Mouse (Mus musculus): Measurements from ENCODE around the gene Nhsl2. TPM values are rescaled to one million over a fixed set of nuclear protein-coding genes. Genes with fewer than 3 reads are reported as not detected.

Gene Nhsl2
- polyA plus RNA-seq, 1 experiment from 2014 or later: 12.0 TPM

DNA sequence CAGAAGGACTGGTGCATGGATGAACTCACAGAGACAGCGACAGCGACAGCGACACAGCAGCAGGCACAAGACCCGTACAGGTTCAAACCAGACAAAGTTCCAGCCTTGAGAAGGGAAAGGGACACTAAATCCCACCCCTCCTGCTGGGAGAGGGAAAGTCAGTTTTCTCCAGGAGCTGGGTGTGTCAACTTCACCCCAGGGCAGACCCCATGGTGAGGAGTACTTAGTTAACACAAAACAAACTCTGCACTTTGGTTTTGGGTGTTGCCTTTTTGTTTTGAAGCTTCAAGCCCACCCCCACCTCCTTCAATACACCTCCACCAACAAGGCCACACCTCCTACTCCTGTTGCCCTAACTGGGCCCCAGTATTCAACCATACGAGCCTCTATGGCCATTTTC lies 15.6 kb downstream of the Nhsl2 start:
- H3K27ac ChIP-seq (ENCODE audit: low read length): no peak overlapping the region
- WGBS: 69% methylated on average over 5 of the region's 5 CpGs
- H3K27me3 ChIP-seq (ENCODE audit: insufficient read depth, low read length): peaks cover 18% of the 10 kb centered on the region
- H3K36me3 ChIP-seq (ENCODE audit: insufficient read depth, low read length): no peaks in the 10 kb centered on the region
- H3K4me3 ChIP-seq (ENCODE audit: low read length): no peak overlapping the region
- no peaks in the 10 kb centered on the region for H3K9me3 ChIP-seq (ENCODE audit: low read length)
- no peak overlapping the region for H3K9ac ChIP-seq (replicated peaks; ENCODE audit: low read length)
- no peak overlapping the region for H3K4me2 ChIP-seq (replicated peaks; ENCODE audit: low read depth, low read length)
- H3K4me1 ChIP-seq (ENCODE audit: insufficient read depth, low read length): 0 out of 2 replicates have a peak, but pooled peaks cover 6% of the 10 kb centered on the region
- ATAC-seq (ENCODE audit: low FRiP score, low TSS enrichment): no peak

DNA sequence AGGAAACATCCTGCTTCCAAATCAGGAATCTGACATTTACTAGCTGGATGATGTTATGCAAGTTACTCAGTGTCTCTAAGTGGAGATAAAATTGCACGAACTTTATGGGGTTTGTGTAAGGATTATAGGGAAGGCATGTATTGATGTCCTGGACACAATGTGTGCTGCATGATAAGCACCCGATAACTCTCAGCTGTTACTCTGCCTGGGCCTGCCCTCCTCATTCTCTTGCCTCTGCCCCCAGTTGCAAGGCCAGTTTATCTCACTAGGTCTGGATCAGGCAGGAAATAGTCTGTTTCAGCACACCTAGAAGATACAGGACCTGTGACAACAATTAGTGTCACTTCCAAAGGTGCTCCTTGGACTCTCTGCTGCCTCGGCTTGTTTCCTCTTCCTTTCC lies 25.0 kb downstream of the Nhsl2 start:
- Histone ChIP-seq H3K9ac (replicated peaks; ENCODE audit: low read length) (no peak overlapping the region), H3K27ac (ENCODE audit: low read length) (peak overlapping the region; percentile 66)

DNA sequence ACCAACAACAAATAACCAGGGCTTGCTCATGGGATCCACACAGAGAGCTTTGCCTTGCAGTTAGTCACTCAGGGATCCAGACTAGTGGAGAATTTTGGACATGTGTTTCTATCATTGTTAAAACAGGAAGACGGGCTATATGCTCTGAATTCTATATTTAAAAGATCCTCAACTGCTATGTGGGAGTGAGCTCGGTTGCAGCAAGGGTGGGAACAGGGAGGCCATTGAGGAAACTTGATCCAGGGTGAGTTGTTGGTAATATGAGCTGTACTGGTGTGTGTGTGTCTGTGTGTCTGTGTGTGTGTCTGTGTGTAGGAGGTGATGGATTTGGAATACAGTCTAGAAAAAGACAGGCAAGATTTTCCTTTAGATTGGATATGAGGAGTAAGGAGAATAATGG lies 25.7 kb downstream of the Nhsl2 start:
- Histone ChIP-seq H3K4me3 (ENCODE audit: low read length) (no peak overlapping the region), H3K4me2 (replicated peaks; ENCODE audit: low read depth, low read length) (no peak overlapping the region), H3K9ac (replicated peaks; ENCODE audit: low read length) (no peak overlapping the region; the same call in 1 of the 2 replicates), H3K9me3 (ENCODE audit: low read length) (no peaks in the 10 kb centered on the region), H3K27me3 (ENCODE audit: insufficient read depth, low read length) (peaks cover 15% of the 10 kb centered on the region), H3K27ac (ENCODE audit: low read length) (peak overlapping the region; percentile 66), H3K4me1 (ENCODE audit: insufficient read depth, low read length) (peaks cover 14% of the 10 kb centered on the region), H3K36me3 (ENCODE audit: insufficient read depth, low read length) (no peaks in the 10 kb centered on the region)
- no peak for ATAC-seq (ENCODE audit: low FRiP score, low TSS enrichment)
- 33% methylated on average over 2 of the region's 2 CpGs for WGBS

More for the DNA sequence above, 25.0 kb downstream of the Nhsl2 start:
- H3K9me3 ChIP-seq (ENCODE audit: low read length): no peaks in the 10 kb centered on the region
- ATAC-seq (ENCODE audit: low FRiP score, low TSS enrichment): peak; percentile 15; the same call in 1 of the 2 replicates
- H3K4me2 ChIP-seq (replicated peaks; ENCODE audit: low read depth, low read length): no peak overlapping the region
- no peaks in the 10 kb centered on the region for H3K36me3 ChIP-seq (ENCODE audit: insufficient read depth, low read length)
- WGBS: 34% methylated on average over 3 of the region's 3 CpGs
- no peak overlapping the region for H3K4me3 ChIP-seq (ENCODE audit: low read length)
- peaks cover 15% of the 10 kb centered on the region for H3K27me3 ChIP-seq (ENCODE audit: insufficient read depth, low read length)
- peaks cover 14% of the 10 kb centered on the region for H3K4me1 ChIP-seq (ENCODE audit: insufficient read depth, low read length)

DNA sequence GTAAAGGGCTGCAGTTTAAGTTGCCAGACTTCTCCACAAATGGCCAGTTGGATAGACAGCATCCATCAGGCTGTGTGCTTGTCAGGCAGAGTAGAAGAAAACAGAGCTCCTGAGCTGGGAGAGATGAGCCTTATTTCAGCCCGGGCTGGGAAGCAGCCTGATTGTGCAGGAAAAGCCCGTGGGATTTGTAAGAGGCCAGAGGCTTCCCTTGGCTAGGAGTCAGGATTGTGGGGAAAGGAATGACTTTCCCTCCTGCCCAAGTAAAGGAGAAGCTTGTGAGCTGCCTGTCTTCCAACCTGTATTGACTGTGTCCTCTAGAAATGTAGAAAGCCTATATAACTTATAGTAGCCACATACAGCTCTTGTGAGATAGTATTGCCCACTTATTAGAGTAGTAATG lies 27.0 kb downstream of the Nhsl2 start:
- WGBS: 46% methylated on average over 2 of the region's 2 CpGs
- Histone ChIP-seq H3K4me3 (ENCODE audit: low read length) (no peak overlapping the region), H3K9ac (replicated peaks; ENCODE audit: low read length) (no peak overlapping the region), H3K4me1 (ENCODE audit: insufficient read depth, low read length) (peaks cover 14% of the 10 kb centered on the region), H3K9me3 (ENCODE audit: low read length) (no peaks in the 10 kb centered on the region), H3K27me3 (ENCODE audit: insufficient read depth, low read length) (peaks cover 19% of the 10 kb centered on the region), H3K27ac (ENCODE audit: low read length) (no peak overlapping the region), H3K36me3 (ENCODE audit: insufficient read depth, low read length) (no peaks in the 10 kb centered on the region), H3K4me2 (replicated peaks; ENCODE audit: low read depth, low read length) (no peak overlapping the region)
- ATAC-seq (ENCODE audit: low FRiP score, low TSS enrichment): no peak

DNA sequence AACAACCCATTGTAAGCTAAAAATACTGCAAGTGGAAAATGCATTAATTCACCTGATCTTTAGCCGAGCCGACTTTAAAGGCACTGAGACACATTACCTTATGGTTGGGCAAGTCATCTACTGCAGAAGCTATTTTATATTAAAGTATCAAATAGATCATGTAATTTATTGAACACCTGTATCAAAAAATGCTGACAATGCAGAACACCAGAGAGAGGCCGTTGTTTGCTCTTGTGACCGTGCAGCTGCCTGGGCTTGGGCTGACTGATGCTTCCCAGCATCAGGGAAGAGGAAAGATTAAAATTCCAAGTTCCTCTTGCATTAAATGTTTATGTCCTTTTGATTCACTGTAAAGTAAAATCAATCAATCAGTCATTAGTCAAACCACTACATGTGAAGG lies 28.7 kb downstream of the Nhsl2 start:
- WGBS: 75% methylated on average over 4 of the region's 4 CpGs
- H3K27ac ChIP-seq (ENCODE audit: low read length): no peak overlapping the region
- H3K4me2 ChIP-seq (replicated peaks; ENCODE audit: low read depth, low read length): no peak overlapping the region
- H3K4me3 ChIP-seq (ENCODE audit: low read length): no peak overlapping the region
- peaks cover 27% of the 10 kb centered on the region for H3K27me3 ChIP-seq (ENCODE audit: insufficient read depth, low read length)
- no peaks in the 10 kb centered on the region for H3K36me3 ChIP-seq (ENCODE audit: insufficient read depth, low read length)
- peaks cover 13% of the 10 kb centered on the region for H3K4me1 ChIP-seq (ENCODE audit: insufficient read depth, low read length)
- H3K9me3 ChIP-seq (ENCODE audit: low read length): no peaks in the 10 kb centered on the region
- no peak for ATAC-seq (ENCODE audit: low FRiP score, low TSS enrichment)
- no peak overlapping the region for H3K9ac ChIP-seq (replicated peaks; ENCODE audit: low read length)

DNA sequence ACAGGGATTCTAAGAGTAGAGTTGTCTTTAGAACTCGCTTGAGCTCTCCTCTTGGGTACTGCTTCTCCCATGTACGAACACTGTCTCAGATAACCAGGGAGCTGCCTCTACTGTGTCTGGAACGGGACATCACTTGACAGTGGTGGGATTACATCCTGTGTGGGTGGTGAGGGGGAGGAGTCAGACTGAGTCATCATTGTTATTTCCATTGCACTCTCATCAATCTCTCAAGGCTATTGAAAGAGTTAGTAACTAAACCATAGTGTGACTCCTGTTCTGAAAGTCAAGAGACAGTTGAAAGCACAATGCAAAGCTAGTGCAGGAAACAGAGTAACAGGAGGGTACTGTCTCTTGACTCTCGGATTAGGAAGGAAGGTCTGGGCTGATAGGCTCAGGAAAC lies 29.4 kb downstream of the Nhsl2 start:
- H3K4me2 ChIP-seq (replicated peaks; ENCODE audit: low read depth, low read length): no peak overlapping the region
- no peak overlapping the region for H3K4me3 ChIP-seq (ENCODE audit: low read length)
- no peak overlapping the region for H3K9ac ChIP-seq (replicated peaks; ENCODE audit: low read length)
- H3K27ac ChIP-seq (ENCODE audit: low read length): no peak overlapping the region
- peaks cover 12% of the 10 kb centered on the region for H3K4me1 ChIP-seq (ENCODE audit: insufficient read depth, low read length)
- WGBS: 56% methylated on average over 4 of the region's 4 CpGs
- H3K9me3 ChIP-seq (ENCODE audit: low read length): no peaks in the 10 kb centered on the region
- peaks cover 27% of the 10 kb centered on the region for H3K27me3 ChIP-seq (ENCODE audit: insufficient read depth, low read length)
- H3K36me3 ChIP-seq (ENCODE audit: insufficient read depth, low read length): no peaks in the 10 kb centered on the region
- no peak for ATAC-seq (ENCODE audit: low FRiP score, low TSS enrichment)

DNA sequence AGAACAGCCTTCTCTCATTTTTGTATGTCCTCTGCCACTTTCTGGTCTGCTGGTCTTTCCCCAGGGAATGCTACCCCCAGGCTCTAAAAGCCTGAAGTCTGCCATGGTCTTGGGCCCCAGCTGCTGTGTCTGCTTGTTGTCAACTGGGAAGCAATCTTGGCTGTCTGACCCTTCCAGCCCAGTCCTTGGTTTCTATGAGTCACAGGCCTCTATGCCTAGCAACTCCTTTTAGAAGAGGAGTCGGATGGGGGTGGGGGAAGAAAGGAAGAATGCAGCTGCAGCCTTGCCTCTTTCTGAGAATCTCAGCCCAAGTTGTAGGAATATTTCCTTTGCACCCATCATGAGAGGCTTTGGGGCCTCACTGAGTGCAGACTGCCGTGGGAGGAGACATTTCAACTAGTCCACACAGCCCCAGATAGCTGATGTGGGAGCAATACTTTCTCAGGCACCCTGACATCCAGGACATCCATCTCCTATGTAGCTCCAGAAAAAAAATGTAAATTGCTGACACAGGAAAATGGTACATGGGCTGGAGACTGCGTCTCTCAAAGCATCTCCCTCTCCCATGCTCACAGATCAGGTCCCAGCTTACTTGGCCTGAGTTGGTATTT lies 33.1 kb downstream of the Nhsl2 start:
- no peak overlapping the region for H3K27ac ChIP-seq (ENCODE audit: low read length)
- 0 out of 2 replicates have a peak, but pooled peaks cover 3% of the 10 kb centered on the region for H3K4me1 ChIP-seq (ENCODE audit: insufficient read depth, low read length)
- WGBS: 48% methylated on average over 3 of the region's 3 CpGs
- no peak overlapping the region for H3K4me2 ChIP-seq (replicated peaks; ENCODE audit: low read depth, low read length)
- H3K27me3 ChIP-seq (ENCODE audit: insufficient read depth, low read length): peaks cover 28% of the 10 kb centered on the region; the same call in 1 of the 2 replicates
- H3K9me3 ChIP-seq (ENCODE audit: low read length): no peaks in the 10 kb centered on the region
- no peak overlapping the region for H3K9ac ChIP-seq (replicated peaks; ENCODE audit: low read length)
- no peak overlapping the region for H3K4me3 ChIP-seq (ENCODE audit: low read length)
- ATAC-seq (ENCODE audit: low FRiP score, low TSS enrichment): no peak
- no peaks in the 10 kb centered on the region for H3K36me3 ChIP-seq (ENCODE audit: insufficient read depth, low read length)

DNA sequence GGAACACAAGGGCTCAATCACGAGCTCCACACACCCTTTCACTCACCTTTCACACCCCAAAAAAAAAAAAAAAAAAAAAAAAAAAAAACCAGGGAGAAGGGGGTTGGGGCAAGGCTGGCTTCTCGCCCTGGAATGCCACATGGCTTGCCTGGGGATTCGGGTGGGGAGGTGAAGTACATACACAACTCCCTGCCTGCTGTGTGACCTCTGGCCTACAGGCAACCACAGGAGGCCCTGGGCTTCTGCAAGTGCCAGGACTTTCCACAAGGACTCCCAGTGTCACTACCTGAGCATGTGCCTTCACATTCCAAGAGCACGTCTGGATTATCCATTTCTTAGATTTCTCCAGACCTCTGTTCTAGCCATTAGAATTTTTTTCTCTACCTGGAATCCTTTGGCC lies 40.2 kb downstream of the Nhsl2 start:
- Histone ChIP-seq H3K27ac (ENCODE audit: low read length) (no peak overlapping the region), H3K4me2 (replicated peaks; ENCODE audit: low read depth, low read length) (no peak overlapping the region), H3K4me3 (ENCODE audit: low read length) (no peak overlapping the region), H3K27me3 (ENCODE audit: insufficient read depth, low read length) (peaks cover 28% of the 10 kb centered on the region; the same call in 1 of the 2 replicates), H3K36me3 (ENCODE audit: insufficient read depth, low read length) (no peaks in the 10 kb centered on the region), H3K9me3 (ENCODE audit: low read length) (no peaks in the 10 kb centered on the region), H3K9ac (replicated peaks; ENCODE audit: low read length) (no peak overlapping the region), H3K4me1 (ENCODE audit: insufficient read depth, low read length) (no peaks in the 10 kb centered on the region)
- no peak for ATAC-seq (ENCODE audit: low FRiP score, low TSS enrichment)
- WGBS: 51% methylated on average over 4 of the region's 4 CpGs

DNA sequence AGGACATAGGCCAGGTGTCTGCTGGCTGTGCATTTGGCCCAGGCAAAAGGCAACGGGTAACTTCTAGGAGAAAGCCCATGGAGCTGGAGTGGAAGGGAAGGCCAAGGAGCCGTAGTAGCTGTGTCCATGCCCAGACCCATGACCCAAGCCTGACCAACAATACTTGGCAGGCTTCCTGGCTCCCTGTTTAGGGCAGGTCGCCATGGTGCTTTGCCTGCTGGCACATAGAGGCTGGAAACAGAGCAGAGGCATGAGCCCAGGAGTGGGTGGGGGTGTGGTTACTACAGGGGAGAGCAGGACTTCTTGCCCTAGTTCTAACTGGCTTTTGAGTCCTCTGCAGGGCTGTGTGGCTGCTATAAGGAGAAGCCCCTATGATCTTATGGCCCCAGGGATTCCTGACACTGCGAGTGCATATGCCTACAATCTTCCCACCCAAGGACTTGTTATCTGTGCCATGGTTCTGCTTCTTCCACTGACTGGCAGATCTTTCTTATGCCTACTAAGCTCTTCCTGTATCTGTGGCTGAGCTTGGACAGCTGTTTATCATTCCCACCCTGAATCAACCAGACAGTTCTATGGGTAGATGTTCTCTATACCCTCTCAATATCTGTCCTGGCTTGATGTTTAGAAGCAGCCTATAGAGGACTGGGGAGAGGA lies 40.8 kb downstream of the Nhsl2 start:
- Histone ChIP-seq H3K4me2 (replicated peaks; ENCODE audit: low read depth, low read length) (no peak overlapping the region), H3K36me3 (ENCODE audit: insufficient read depth, low read length) (no peaks in the 10 kb centered on the region), H3K9me3 (ENCODE audit: low read length) (no peaks in the 10 kb centered on the region), H3K27me3 (ENCODE audit: insufficient read depth, low read length) (peaks cover 29% of the 10 kb centered on the region; the same call in 1 of the 2 replicates), H3K9ac (replicated peaks; ENCODE audit: low read length) (no peak overlapping the region), H3K4me1 (ENCODE audit: insufficient read depth, low read length) (no peaks in the 10 kb centered on the region), H3K27ac (ENCODE audit: low read length) (no peak overlapping the region), H3K4me3 (ENCODE audit: low read length) (no peak overlapping the region)
- ATAC-seq (ENCODE audit: low FRiP score, low TSS enrichment): no peak
- WGBS: 83% methylated on average over 4 of the region's 4 CpGs

DNA sequence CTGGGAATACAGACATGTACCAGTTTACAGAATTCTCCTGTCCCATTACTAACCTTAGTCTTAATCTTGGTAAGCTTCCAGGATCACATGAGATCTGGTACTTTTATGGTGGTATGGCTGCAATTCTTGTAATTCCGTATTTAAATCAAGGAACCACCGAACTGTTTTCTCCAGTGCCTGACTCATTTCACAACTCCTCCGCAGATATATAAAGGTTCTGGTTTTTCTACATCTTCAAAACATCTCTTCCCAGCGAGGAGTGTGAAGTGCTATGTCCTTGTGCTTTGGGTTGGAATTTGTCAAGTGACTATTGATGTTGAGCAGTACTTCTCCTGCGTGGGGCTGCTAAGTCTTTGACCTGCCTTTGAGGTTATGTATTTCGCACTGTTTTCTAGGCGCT lies 44.6 kb downstream of the Nhsl2 start:
- Histone ChIP-seq H3K27me3 (ENCODE audit: insufficient read depth, low read length) (peaks cover 18% of the 10 kb centered on the region; the same call in 1 of the 2 replicates), H3K36me3 (ENCODE audit: insufficient read depth, low read length) (no peaks in the 10 kb centered on the region), H3K9ac (replicated peaks; ENCODE audit: low read length) (no peak overlapping the region), H3K4me3 (ENCODE audit: low read length) (no peak overlapping the region), H3K4me1 (ENCODE audit: insufficient read depth, low read length) (peaks cover 3% of the 10 kb centered on the region; the same call in 1 of the 2 replicates), H3K27ac (ENCODE audit: low read length) (no peak overlapping the region), H3K9me3 (ENCODE audit: low read length) (no peaks in the 10 kb centered on the region), H3K4me2 (replicated peaks; ENCODE audit: low read depth, low read length) (no peak overlapping the region)
- 87% methylated on average over 7 of the region's 7 CpGs for WGBS
- no peak for ATAC-seq (ENCODE audit: low FRiP score, low TSS enrichment)

All from kidney, embryonic 16.5 days (tissue).